Mouse (Mus musculus) heart, embryonic 12.5 days (tissue): Measurements from ENCODE around the gene Ppp2r3d. TPM values are rescaled to one million over a fixed set of nuclear protein-coding genes. Genes with fewer than 3 reads are reported as not detected.

ENCODE experiments used
- ATAC-seq: fragments of 200-750 bp; cut with Nextera tagmentation; 2 replicates; pipeline ENCODE4 v1.8.0; 2017; ENCODE audit warnings: moderate TSS enrichment, moderate library complexity; ENCODE audit not compliant: insufficient number of reproducible peaks, low FRiP score
- H3K27ac ChIP-seq: fragments of 300-500 bp; sonication (generic); 2 replicates; pipeline ENCODE4 v1.5.1; 2016; ENCODE audit warnings: mild to moderate bottlenecking, moderate library complexity; ENCODE audit not compliant: poor library complexity, severe bottlenecking
- H3K27me3 ChIP-seq: fragments of 300-500 bp; sonication (generic); replicated peaks from 2 replicates; pipeline ENCODE4 v1.6.1; 2016; ENCODE audit warnings: mild to moderate bottlenecking, moderate library complexity
- H3K36me3 ChIP-seq: fragments of 300-500 bp; sonication (generic); 2 replicates; pipeline ENCODE4 v1.6.1; 2016; ENCODE audit warnings: mild to moderate bottlenecking, moderate library complexity
- H3K4me1 ChIP-seq: fragments of 300-500 bp; sonication (generic); replicated peaks from 2 replicates; pipeline ENCODE4 v1.6.1; 2016; ENCODE audit warnings: mild to moderate bottlenecking
- H3K4me2 ChIP-seq: fragments of 300-500 bp; sonication (generic); 2 replicates; pipeline ENCODE4 v1.6.1; 2016; ENCODE audit warnings: mild to moderate bottlenecking, moderate library complexity
- H3K4me3 ChIP-seq: fragments of 300-500 bp; sonication (generic); 2 replicates; pipeline ENCODE4 v1.5.1; 2016; ENCODE audit warnings: mild to moderate bottlenecking
- H3K9ac ChIP-seq: fragments of 300-500 bp; sonication (generic); 2 replicates; pipeline ENCODE4 v1.6.1; 2016; ENCODE audit warnings: mild to moderate bottlenecking, moderate library complexity
- H3K9me3 ChIP-seq: fragments of 300-500 bp; sonication (generic); replicated peaks from 2 replicates; pipeline ENCODE4 v1.6.1; 2016; ENCODE audit warnings: mild to moderate bottlenecking, moderate library complexity
- WGBS: fragments of 180-500 bp; shearing (Covaris S2); methylation state at CpG from one replicate; pipeline ENCODE4 v1.1.7; 2016; 5-methylcytosine and 5-hydroxymethylcytosine counted together
- polyA plus RNA-seq: library from polyadenylated mRNA; unstranded; fragments of >200 nt; fragmentation: Nextera tagmentation; extraction: Ambion mirVana; gene quantifications from 2 replicates; pipeline ENCODE4 v1.2.1, GENCODE M21; 2016

Gene Ppp2r3d
- polyA plus RNA-seq, 1 experiment from 2014 or later: 147 TPM

GRCm38 (mm10) chr9:124408564-124408963 is 68.1 kb downstream of the Ppp2r3d start:
- Histone ChIP-seq H3K9ac (no peak overlapping the region), H3K27me3 (no peaks in the 10 kb centered on the region), H3K4me1 (no peaks in the 10 kb centered on the region), H3K27ac (no peak overlapping the region), H3K36me3 (no peaks in the 10 kb centered on the region), H3K4me3 (no peak overlapping the region), H3K4me2 (no peak overlapping the region), H3K9me3 (no peaks in the 10 kb centered on the region)
- 59% methylated on average over 1 of the region's 1 CpGs for WGBS
- ATAC-seq: no peak

Other genes with a start within 250 kb of the Ppp2r3d start
- gene 2010315B03Rik, start 164.2 kb downstream of the Ppp2r3d start, polyA plus RNA-seq: 6.9 and 7.3 TPM in 2 replicates
- gene Gm21836, start 16.9 kb upstream of the Ppp2r3d start, polyA plus RNA-seq: not detected in 2 replicates